Mouse (Mus musculus): Measurements from ENCODE around the gene Tppp2.

Tppp2 gene

GRCm38 (mm10) chr14:51918125-51918524, at the start of gene Tppp2:
Tppp2 (plus strand) TSS chr14:51918425.
- DNase-seq, result no peak

- DNase-seq, result no peak
Measured at GRCm38 (mm10) chr14:51870756-51871155, 47.5 kb upstream of the Tppp2 start.

GRCm38 (mm10) chr14:51871741-51872140, 46.5 kb upstream of the Tppp2 start:
- no peak for DNase-seq

- DNase-seq, result no peak
Measured at GRCm38 (mm10) chr14:51877517-51877916, 40.7 kb upstream of the Tppp2 start.

- peak; percentile 74 to 81 for DNase-seq
Measured at GRCm38 (mm10) chr14:51883527-51884030, 34.6 kb upstream of the Tppp2 start.

GRCm38 (mm10) chr14:51884031-51884544, 34.1 kb upstream of the Tppp2 start:
- DNase-seq, result no peak

GRCm38 (mm10) chr14:51884598-51885331, 33.5 kb upstream of the Tppp2 start, which contains the start of gene Mettl17:
Mettl17 (plus strand) TSS chr14:51884842.
- DNase-seq, result peak; percentile 98

- DNase-seq, result no peak
Measured at GRCm38 (mm10) chr14:51886051-51886450, 32.2 kb upstream of the Tppp2 start.

GRCm38 (mm10) chr14:51889833-51890232, 28.4 kb upstream of the Tppp2 start:
- DNase-seq, result no peak

- no peak for DNase-seq
Measured at GRCm38 (mm10) chr14:51892191-51892939, 25.9 kb upstream of the Tppp2 start, which contains the start of gene Slc39a2. Slc39a2 (plus strand) TSS chr14:51892889.

- no peak for DNase-seq
Measured at GRCm38 (mm10) chr14:51893094-51893794, 25.0 kb upstream of the Tppp2 start.

- DNase-seq, result no peak
Measured at GRCm38 (mm10) chr14:51893809-51894208, 24.4 kb upstream of the Tppp2 start.

GRCm38 (mm10) chr14:51895071-51895470, 23.2 kb upstream of the Tppp2 start:
- no peak for DNase-seq

GRCm38 (mm10) chr14:51896019-51896418, 22.2 kb upstream of the Tppp2 start:
- peak; percentile 42 to 43 for DNase-seq

- DNase-seq, result no peak
Measured at GRCm38 (mm10) chr14:51896539-51897170, 21.6 kb upstream of the Tppp2 start.

- DNase-seq, result no peak
Measured at GRCm38 (mm10) chr14:51899351-51899750, 18.9 kb upstream of the Tppp2 start.

GRCm38 (mm10) chr14:51902806-51903710, 15.2 kb upstream of the Tppp2 start:
- DNase-seq, result peak; percentile 93 to 95

- DNase-seq, result no peak
Measured at GRCm38 (mm10) chr14:51903782-51904181, 14.4 kb upstream of the Tppp2 start.

GRCm38 (mm10) chr14:51904706-51905105, 13.5 kb upstream of the Tppp2 start:
- peak in 1 of 2 experiments; percentile 25 for DNase-seq

GRCm38 (mm10) chr14:51906102-51906501, 12.1 kb upstream of the Tppp2 start:
- no peak for DNase-seq

- DNase-seq, result no peak
Measured at GRCm38 (mm10) chr14:51911301-51911700, 6.9 kb upstream of the Tppp2 start.
